Mouse (Mus musculus) neural tube, embryonic 11.5 days (tissue): ENCODE measurements around the gene Lfng. TPM values are rescaled to one million over a fixed set of nuclear protein-coding genes. Genes with fewer than 3 reads are reported as not detected.

Experiments used
- ATAC-seq: fragments of 200-750 bp; cut with Nextera tagmentation; 2 replicates; pipeline ENCODE4 v1.8.0; 2017; ENCODE audit warnings: moderate number of reproducible peaks, mild to moderate bottlenecking, moderate TSS enrichment, moderate library complexity; ENCODE audit not compliant: insufficient read depth, low FRiP score, low TSS enrichment
- DNase-seq: peaks from one replicate; pipeline ENCODE4 v3.0.0-alpha.2; 2015; ENCODE audit warnings: low spot score
- H3K27ac ChIP-seq: fragments of 300-500 bp; sonication (generic); 2 replicates; pipeline ENCODE4 v1.5.1; 2014; ENCODE audit warnings: low read depth, mild to moderate bottlenecking, low read length
- H3K27me3 ChIP-seq: fragments of 300-500 bp; sonication (generic); 2 replicates; pipeline ENCODE4 v1.6.1; 2014; ENCODE audit warnings: mild to moderate bottlenecking, low read length, mixed read lengths; ENCODE audit not compliant: control insufficient read depth, insufficient read depth
- H3K36me3 ChIP-seq: fragments of 300-500 bp; sonication (generic); 2 replicates; pipeline ENCODE4 v1.6.1; 2014; ENCODE audit warnings: mild to moderate bottlenecking, low read length, moderate library complexity, mixed read lengths; ENCODE audit not compliant: control insufficient read depth, insufficient read depth
- H3K4me1 ChIP-seq: fragments of 300-500 bp; sonication (generic); 2 replicates; pipeline ENCODE4 v1.6.1; 2014; ENCODE audit warnings: low read length, mixed read lengths; ENCODE audit not compliant: control insufficient read depth, insufficient read depth
- H3K4me2 ChIP-seq: fragments of 300-500 bp; sonication (generic); 2 replicates; pipeline ENCODE4 v1.6.1; 2014; ENCODE audit warnings: low read depth, mild to moderate bottlenecking, moderate library complexity
- H3K4me3 ChIP-seq: fragments of 300-500 bp; sonication (generic); 2 replicates; pipeline ENCODE4 v1.5.1; 2014; ENCODE audit warnings: low read depth, low read length
- H3K9ac ChIP-seq: fragments of 300-500 bp; sonication (generic); 2 replicates; pipeline ENCODE4 v1.6.1; 2014; ENCODE audit warnings: mild to moderate bottlenecking, low read length
- H3K9me3 ChIP-seq: fragments of 300-500 bp; sonication (generic); 2 replicates; pipeline ENCODE4 v1.6.1; 2016; ENCODE audit warnings: low read length; ENCODE audit not compliant: control insufficient read depth
- WGBS: fragments of 180-500 bp; shearing (Covaris S2); extraction: QIAGEN DNeasy Blood & Tissue Kit; methylation state at CpG from one replicate; pipeline ENCODE4 v1.1.7; 2014; 5-methylcytosine and 5-hydroxymethylcytosine counted together
- polyA plus RNA-seq: library from polyadenylated mRNA; unstranded; fragments of >200 nt; fragmentation: Nextera tagmentation; extraction: Ambion mirVana; gene quantifications from 2 replicates; pipeline ENCODE4 v1.2.1, GENCODE M21; 2014

Lfng gene
- 35.4 and 37.5 TPM in 2 replicates for polyA plus RNA-seq

DNA sequence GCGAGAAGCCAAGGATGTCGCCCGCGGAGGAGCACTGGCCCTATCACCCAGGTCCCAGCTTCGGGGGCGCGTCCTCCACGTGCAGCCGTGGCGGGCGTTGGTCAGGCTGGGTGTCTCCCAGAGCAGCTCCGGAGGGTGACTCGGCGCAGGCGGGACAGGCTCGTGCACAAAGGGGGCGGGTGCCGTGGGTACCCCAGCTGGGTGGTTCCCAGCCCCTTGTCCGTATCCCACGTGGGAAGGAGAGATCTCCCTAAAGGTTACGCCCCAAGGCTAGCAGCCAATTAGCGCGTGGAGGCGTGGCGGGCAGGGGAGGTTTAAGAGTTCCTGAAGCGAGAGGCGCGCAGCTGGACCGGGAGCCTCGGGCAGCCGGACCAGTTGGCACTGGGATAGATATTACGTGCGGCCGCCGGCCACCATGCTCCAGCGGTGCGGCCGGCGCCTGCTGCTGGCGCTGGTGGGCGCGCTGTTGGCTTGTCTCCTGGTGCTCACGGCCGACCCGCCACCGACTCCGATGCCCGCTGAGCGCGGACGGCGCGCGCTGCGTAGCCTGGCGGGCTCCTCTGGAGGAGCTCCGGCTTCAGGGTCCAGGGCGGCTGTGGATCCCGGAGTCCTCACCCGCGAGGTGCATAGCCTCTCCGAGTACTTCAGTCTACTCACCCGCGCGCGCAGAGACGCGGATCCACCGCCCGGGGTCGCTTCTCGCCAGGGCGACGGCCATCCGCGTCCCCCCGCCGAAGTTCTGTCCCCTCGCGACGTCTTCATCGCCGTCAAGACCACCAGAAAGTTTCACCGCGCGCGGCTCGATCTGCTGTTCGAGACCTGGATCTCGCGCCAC lies at the start of gene Lfng:
TSS of gene Lfng (plus strand) at position 320 of the 835 bp plus-strand sequence.
- Histone ChIP-seq H3K4me2 (peak within 1 kb of the TSS; percentile 81), H3K4me3 (peak within 1 kb of the TSS; percentile 68), H3K27me3 (no peaks in the 10 kb centered on the region), H3K9me3 (no peaks in the 10 kb centered on the region), H3K9ac (peak within 1 kb of the TSS; percentile 85), H3K27ac (peak within 1 kb of the TSS; percentile 98), H3K36me3 (no peaks in the 10 kb centered on the region; the same call in 1 of the 2 replicates), H3K4me1 (peaks cover 45% of the 10 kb centered on the region)
- DNase-seq: peak; percentile 94
- peak; percentile 59 for ATAC-seq
- WGBS: under 1% methylated on average over 86 of the region's 91 CpGs

DNA sequence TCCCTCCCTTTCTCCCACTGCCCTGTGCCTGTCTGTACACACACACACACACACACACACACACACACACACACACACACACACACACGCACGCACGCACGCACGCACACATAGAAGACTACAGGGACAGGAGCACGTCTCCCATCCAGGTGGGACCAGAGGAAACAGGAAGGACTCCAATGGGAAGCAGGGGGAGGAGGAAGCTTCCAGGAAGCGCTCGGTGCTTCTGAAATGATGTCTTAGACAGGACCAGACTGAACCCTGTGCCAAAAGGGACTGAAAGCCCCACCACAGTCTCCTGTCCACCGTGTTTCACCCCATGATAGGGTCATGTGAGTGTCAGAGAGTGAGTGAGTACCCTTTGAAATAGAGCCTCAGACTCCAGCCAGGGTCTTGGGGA lies 44.5 kb upstream of the Lfng start:
- Histone ChIP-seq H3K9ac (no peak overlapping the region), H3K4me3 (no peak overlapping the region), H3K36me3 (no peaks in the 10 kb centered on the region), H3K4me1 (peaks cover 4% of the 10 kb centered on the region; the same call in 1 of the 2 replicates), H3K27me3 (no peaks in the 10 kb centered on the region), H3K9me3 (no peaks in the 10 kb centered on the region), H3K4me2 (no peak overlapping the region), H3K27ac (no peak overlapping the region)
- ATAC-seq (no peak), DNase-seq (no peak)
- WGBS: 86% methylated on average over 9 of the region's 9 CpGs

GRCm38 (mm10) chr5:140564896-140565295 lies 42.2 kb upstream of the Lfng start, which contains the start of gene Grifin:
Grifin (minus strand) TSS chr5:140565071.
- H3K9me3 ChIP-seq: no peaks in the 10 kb centered on the region
- no peak within 1 kb of the TSS for H3K4me2 ChIP-seq
- WGBS: 84% methylated on average over 4 of the region's 4 CpGs
- no peaks in the 10 kb centered on the region for H3K36me3 ChIP-seq
- ATAC-seq (no peak), DNase-seq (no peak)
- H3K27me3 ChIP-seq: no peaks in the 10 kb centered on the region
- no peak within 1 kb of the TSS for H3K27ac ChIP-seq
- no peak within 1 kb of the TSS for H3K4me3 ChIP-seq
- H3K4me1 ChIP-seq: peaks cover 7% of the 10 kb centered on the region
- no peak within 1 kb of the TSS for H3K9ac ChIP-seq

GRCm38 (mm10) chr5:140565451-140565850 lies 41.7 kb upstream of the Lfng start:
- WGBS: 29% methylated on average over 5 of the region's 5 CpGs
- Histone ChIP-seq H3K4me2 (no peak overlapping the region), H3K4me1 (peaks cover 7% of the 10 kb centered on the region), H3K27me3 (no peaks in the 10 kb centered on the region), H3K9ac (no peak overlapping the region), H3K27ac (no peak overlapping the region), H3K4me3 (no peak overlapping the region), H3K9me3 (no peaks in the 10 kb centered on the region), H3K36me3 (no peaks in the 10 kb centered on the region)
- ATAC-seq (no peak), DNase-seq (no peak)

DNA sequence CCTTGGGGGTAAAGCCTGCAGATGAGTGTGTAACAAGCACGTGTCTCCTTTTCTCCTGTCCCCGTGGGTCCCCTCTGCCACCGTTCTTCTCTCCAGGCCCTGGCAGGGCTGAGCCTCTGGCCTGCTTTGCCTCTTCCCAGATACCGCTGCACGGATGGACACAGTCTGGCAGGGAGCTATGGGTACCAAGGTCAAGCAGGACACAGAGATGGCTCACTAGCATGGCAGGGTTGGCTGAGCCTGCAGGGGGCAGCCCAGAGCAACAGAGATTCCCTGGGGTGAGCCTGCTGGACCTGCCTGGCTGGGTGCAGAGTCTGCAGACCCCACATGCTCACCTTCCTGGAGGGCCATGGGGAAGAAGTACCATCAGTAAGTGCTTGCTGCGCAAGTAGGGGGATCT lies 41.3 kb upstream of the Lfng start:
- peaks cover 7% of the 10 kb centered on the region for H3K4me1 ChIP-seq
- WGBS: 70% methylated on average over 6 of the region's 6 CpGs

DNA sequence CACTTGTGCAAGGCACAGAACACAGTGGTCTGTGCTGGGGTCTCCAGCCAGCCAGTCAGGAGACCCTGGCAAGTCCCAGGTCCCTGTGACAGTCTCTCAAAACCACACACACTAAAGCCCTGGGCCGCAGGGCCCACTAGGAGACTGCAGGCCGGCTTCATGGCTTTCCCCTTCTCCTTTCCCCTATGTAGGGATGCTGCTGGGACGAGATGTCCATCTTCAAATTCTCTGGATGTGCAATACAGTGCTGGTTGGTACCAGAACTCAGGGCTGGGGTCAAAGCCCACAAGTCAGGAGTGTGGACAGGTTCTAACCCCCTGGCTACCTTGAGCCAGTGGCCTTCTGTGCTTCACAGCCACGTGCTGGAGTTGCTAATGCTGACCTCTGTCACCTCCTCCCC lies 40.8 kb upstream of the Lfng start:
- Histone ChIP-seq H3K4me1 (peaks cover 7% of the 10 kb centered on the region), H3K27ac (no peak overlapping the region), H3K9me3 (no peaks in the 10 kb centered on the region), H3K4me3 (no peak overlapping the region), H3K36me3 (no peaks in the 10 kb centered on the region), H3K9ac (no peak overlapping the region), H3K4me2 (no peak overlapping the region), H3K27me3 (no peaks in the 10 kb centered on the region)
- DNase-seq (no peak), ATAC-seq (no peak)
- 65% methylated on average over 4 of the region's 4 CpGs for whole genome bisulfite sequencing

More for the DNA sequence above, 41.3 kb upstream of the Lfng start:
- DNase-seq: peak; percentile 62
- Histone ChIP-seq H3K27me3 (no peaks in the 10 kb centered on the region), H3K9ac (no peak overlapping the region), H3K4me3 (no peak overlapping the region), H3K4me2 (no peak overlapping the region), H3K36me3 (no peaks in the 10 kb centered on the region), H3K9me3 (no peaks in the 10 kb centered on the region), H3K27ac (no peak overlapping the region)
- no peak for ATAC-seq

DNA sequence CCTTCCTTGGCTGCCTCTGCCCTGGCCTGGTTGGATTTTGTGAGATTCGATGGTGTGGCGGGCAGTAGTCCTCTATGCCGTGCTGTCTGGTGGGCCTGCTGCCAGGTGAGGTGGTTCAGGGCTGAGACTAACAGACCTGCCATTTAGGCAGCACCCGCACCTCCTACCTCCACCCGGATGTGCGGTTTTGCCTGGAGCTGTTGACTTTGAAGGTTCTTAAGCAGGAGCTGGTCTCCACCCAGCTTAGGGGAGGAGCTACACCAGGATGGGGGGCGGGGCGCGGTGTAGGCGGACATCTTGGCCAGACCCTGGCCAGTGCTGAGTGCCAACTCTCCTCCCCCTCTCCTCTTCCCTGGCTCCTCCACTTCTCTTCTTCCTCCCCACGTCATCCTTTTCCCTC lies 39.8 kb upstream of the Lfng start:
- Histone ChIP-seq H3K27ac (no peak overlapping the region), H3K27me3 (no peaks in the 10 kb centered on the region), H3K4me2 (no peak overlapping the region), H3K4me3 (no peak overlapping the region), H3K4me1 (peaks cover 7% of the 10 kb centered on the region), H3K9ac (no peak overlapping the region), H3K9me3 (no peaks in the 10 kb centered on the region), H3K36me3 (no peaks in the 10 kb centered on the region)
- WGBS: 55% methylated on average over 11 of the region's 11 CpGs
- ATAC-seq (no peak), DNase-seq (no peak)

DNA sequence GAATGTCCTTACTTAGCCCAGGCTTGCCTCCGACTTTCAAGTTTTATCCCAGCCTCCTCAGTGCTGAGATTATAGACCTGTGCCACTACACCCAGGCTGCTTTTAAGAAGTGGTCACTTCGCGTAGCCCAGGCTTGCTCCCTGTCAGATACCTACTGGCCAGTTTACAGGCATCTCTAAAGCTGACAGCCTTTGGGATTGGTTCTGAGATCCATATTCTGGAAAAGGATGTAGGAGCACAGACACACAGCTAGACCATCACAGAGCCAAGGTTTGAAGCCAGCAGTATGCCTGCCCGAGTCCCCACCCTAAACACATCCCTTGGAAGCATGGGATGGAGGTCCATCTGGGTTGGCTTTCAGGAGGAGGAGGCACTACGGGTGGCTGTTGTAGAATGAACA lies 39.4 kb upstream of the Lfng start:
- H3K4me1 ChIP-seq: peaks cover 7% of the 10 kb centered on the region
- no peak overlapping the region for H3K27ac ChIP-seq
- H3K4me2 ChIP-seq: no peak overlapping the region
- H3K9me3 ChIP-seq: no peaks in the 10 kb centered on the region
- DNase-seq (no peak), ATAC-seq (no peak)
- WGBS: 92% methylated on average over 5 of the region's 5 CpGs
- H3K9ac ChIP-seq: no peak overlapping the region
- H3K36me3 ChIP-seq: no peaks in the 10 kb centered on the region
- H3K4me3 ChIP-seq: no peak overlapping the region
- no peaks in the 10 kb centered on the region for H3K27me3 ChIP-seq
